Mouse (Mus musculus): ENCODE data around the gene Cavin1. TPM values are rescaled to one million over a fixed set of nuclear protein-coding genes. Genes with fewer than 3 reads are reported as not detected.
"Not testable (repeated sequence)": the region's sequence is repeated elsewhere in the genome, so short reads cannot be mapped to it uniquely, and the experiment has no call there.

Cavin1 gene
- polyA plus RNA-seq (2015; fragmentation: Nextera tagmentation; extraction: Ambion mirVana), result 461 and 464 TPM in 2 replicates

DNA sequence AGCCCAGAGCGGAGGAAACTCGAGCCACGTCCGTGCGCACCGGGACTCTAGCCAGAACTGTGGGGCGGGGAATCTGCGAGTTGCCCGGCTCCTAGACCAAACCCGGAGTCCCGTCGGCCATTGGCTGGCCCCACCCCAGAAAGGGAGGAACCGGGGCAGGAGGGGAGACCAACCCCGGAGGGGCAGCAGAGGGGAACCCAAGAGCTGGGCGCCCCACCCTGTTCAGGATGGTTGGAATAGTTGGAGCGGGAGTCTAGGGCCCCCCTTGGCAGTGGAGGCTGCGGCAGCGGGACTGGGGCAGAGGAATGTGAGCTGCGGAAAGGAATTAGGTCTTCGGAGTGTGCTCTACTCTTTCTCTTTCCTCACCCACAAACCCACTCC is at the start of gene Cavin1:
Cavin1 (minus strand) TSS at position 331 of the 381 bp plus-strand sequence.
- peak within 1 kb of the TSS; percentile 70 for H3K4me3 ChIP-seq (ENCODE audit: low read length)
- H3K4me1 ChIP-seq (replicated peaks; ENCODE audit: control insufficient read depth, insufficient read depth, low read length), result peaks cover 31% of the 10 kb centered on the region
- H3K4me2 ChIP-seq (ENCODE audit: low read depth, low read length), result peak within 1 kb of the TSS; percentile 76
- peak within 1 kb of the TSS; percentile 84 for H3K9ac ChIP-seq (ENCODE audit: low read length)
- under 1% methylated on average over 20 of the region's 20 CpGs for WGBS
- ATAC-seq (ENCODE audit: low read depth), result peak; percentile 97
- H3K27ac ChIP-seq (ENCODE audit: low read length), result peak within 1 kb of the TSS; percentile 92
- no peaks in the 10 kb centered on the region for H3K27me3 ChIP-seq (ENCODE audit: control insufficient read depth, insufficient read depth, low read depth, low read length)
- H3K9me3 ChIP-seq (ENCODE audit: control insufficient read depth, low read length), result no peaks in the 10 kb centered on the region
- H3K36me3 ChIP-seq (ENCODE audit: control insufficient read depth, insufficient read depth, low read length), result peaks cover 3% of the 10 kb centered on the region

DNA sequence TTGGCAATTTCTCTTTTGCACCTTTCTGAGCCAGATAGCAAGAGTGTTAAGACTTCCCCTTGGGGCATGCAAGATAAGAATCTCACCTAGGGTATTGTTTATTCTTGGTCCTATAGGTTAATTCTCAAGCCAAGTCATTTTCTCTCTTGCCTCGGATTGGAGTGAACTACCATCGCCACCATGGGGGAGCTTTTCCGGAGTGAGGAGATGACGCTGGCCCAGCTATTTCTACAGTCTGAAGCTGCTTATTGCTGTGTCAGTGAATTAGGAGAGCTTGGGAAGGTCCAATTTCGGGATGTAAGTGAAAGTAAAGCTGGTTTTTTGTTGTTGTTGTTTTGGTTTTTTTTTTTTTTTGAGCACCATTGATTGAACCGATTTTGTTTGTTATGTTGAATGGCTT is 41.0 kb upstream of the Cavin1 start:
- Histone ChIP-seq H3K36me3 (ENCODE audit: control insufficient read depth, insufficient read depth, low read length) (peaks cover 8% of the 10 kb centered on the region; the same call in 1 of the 2 replicates), H3K4me1 (replicated peaks; ENCODE audit: control insufficient read depth, insufficient read depth, low read length) (peaks cover 17% of the 10 kb centered on the region), H3K27ac (ENCODE audit: low read length) (no peak overlapping the region), H3K9ac (ENCODE audit: low read length) (no peak overlapping the region), H3K9me3 (ENCODE audit: control insufficient read depth, low read length) (no peaks in the 10 kb centered on the region), H3K4me3 (ENCODE audit: low read length) (no peak overlapping the region), H3K4me2 (ENCODE audit: low read depth, low read length) (no peak overlapping the region), H3K27me3 (ENCODE audit: control insufficient read depth, insufficient read depth, low read depth, low read length) (no peaks in the 10 kb centered on the region)
- WGBS, result 73% methylated on average over 6 of the region's 6 CpGs
- no peak for ATAC-seq (ENCODE audit: low read depth)

DNA sequence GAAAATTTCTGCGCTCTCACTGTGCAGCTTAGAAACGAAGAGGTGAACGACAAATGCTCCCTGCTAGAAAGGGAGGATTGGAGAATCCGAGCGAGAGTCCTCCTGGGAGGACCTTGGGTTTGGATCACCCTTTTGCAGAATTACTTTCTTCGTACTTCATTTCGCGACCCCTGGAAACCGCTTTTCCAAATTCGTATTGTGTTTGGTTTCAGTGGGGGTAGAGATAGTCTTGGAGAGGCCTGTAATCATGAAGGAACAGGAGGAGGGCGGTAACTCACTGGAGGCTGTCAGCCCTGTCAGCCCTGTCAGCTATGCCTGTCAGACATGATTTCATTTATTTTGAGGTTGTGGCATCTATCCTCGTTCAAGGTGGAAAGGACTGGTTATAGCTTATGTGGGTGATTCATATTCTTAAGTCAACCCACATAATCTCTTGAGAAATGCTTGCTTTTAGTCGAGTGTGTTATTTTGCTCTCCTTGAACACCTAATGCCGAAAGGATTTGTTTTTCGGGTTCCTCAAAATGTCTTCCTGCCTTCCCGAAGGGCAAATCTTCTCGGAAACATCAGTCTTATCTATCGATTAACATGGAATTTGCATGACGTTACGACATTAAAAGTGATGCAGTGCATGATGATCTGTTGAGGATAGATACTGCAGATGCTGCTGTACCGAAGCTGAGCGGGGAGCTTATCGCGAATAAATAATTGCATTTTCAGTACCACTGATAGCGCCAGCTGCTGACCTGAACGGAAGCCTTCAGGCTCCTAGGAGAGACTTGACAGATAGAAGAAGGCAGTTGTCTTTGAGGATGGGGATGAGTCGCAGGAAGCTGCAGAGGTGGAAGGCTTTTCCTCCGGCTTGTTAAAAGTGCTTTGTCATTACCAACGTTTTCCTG is 39.4 kb upstream of the Cavin1 start:
- Histone ChIP-seq H3K4me3 (ENCODE audit: low read length) (peak overlapping the region; percentile 82), H3K9ac (ENCODE audit: low read length) (peak overlapping the region; percentile 86), H3K27ac (ENCODE audit: low read length) (peak overlapping the region; percentile 74), H3K9me3 (ENCODE audit: control insufficient read depth, low read length) (no peaks in the 10 kb centered on the region), H3K4me1 (replicated peaks; ENCODE audit: control insufficient read depth, insufficient read depth, low read length) (peaks cover 17% of the 10 kb centered on the region), H3K27me3 (ENCODE audit: control insufficient read depth, insufficient read depth, low read depth, low read length) (no peaks in the 10 kb centered on the region), H3K4me2 (ENCODE audit: low read depth, low read length) (peak overlapping the region; percentile 63), H3K36me3 (ENCODE audit: control insufficient read depth, insufficient read depth, low read length) (peaks cover 8% of the 10 kb centered on the region; the same call in 1 of the 2 replicates)
- peak; percentile 10; the same call in 1 of the 2 replicates for ATAC-seq (ENCODE audit: low read depth)
- 4% methylated on average over 29 of the region's 29 CpGs for WGBS

DNA sequence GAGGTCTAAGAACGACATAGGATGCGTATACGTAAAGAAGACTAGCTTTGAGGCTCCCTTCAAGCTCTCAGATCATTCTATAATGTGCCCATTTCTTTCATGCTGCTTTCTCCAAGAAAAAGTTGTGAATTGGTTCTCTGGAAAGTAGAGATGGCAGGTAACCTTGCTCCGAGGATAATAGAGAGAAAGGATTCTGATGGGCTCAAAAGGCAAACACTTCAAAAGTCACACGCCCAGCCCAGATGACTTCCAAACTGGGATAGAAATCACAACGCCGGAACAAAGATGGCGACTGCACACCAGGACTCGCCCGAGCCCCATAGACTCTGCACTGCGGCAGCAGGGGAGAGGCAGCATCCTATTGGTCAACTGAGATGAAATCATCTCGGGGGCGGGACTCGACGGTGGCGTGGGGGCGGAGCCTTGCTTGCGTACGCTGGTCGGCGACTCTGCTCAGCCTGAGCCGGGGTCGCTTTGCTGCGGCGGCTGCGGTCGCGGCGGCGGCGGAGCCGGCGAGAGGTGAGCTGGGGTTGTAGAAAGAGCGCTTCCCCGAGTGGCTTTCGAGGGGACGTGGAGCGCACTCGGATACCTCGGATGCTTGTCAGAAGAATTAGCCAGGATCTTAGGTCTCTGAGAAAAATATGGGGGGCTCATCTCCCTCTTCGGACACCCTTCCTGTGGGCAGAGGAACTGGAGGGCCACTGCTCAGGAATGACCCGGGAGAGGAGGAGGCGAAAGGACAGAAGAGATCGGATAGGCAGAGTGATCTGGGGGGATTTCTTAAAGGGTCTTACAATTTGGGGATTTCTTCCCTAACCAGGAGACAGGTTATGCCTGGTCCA is 38.6 kb upstream of the Cavin1 start, which contains the start of gene Atp6v0a1:
Atp6v0a1 (plus strand) TSS at position 407 of the 842 bp plus-strand sequence.
- peak within 1 kb of the TSS; percentile 63 for H3K4me2 ChIP-seq (ENCODE audit: low read depth, low read length)
- under 1% methylated on average over 43 of the region's 44 CpGs for WGBS
- H3K27ac ChIP-seq (ENCODE audit: low read length), result peak within 1 kb of the TSS; percentile 74
- H3K27me3 ChIP-seq (ENCODE audit: control insufficient read depth, insufficient read depth, low read depth, low read length), result no peaks in the 10 kb centered on the region
- H3K4me3 ChIP-seq (ENCODE audit: low read length), result peak within 1 kb of the TSS; percentile 82
- peak within 1 kb of the TSS; percentile 86 for H3K9ac ChIP-seq (ENCODE audit: low read length)
- peaks cover 17% of the 10 kb centered on the region for H3K4me1 ChIP-seq (replicated peaks; ENCODE audit: control insufficient read depth, insufficient read depth, low read length)
- H3K36me3 ChIP-seq (ENCODE audit: control insufficient read depth, insufficient read depth, low read length), result peaks cover 6% of the 10 kb centered on the region; the same call in 1 of the 2 replicates
- no peaks in the 10 kb centered on the region for H3K9me3 ChIP-seq (ENCODE audit: control insufficient read depth, low read length)
- peak; percentile 100 for ATAC-seq (ENCODE audit: low read depth)

DNA sequence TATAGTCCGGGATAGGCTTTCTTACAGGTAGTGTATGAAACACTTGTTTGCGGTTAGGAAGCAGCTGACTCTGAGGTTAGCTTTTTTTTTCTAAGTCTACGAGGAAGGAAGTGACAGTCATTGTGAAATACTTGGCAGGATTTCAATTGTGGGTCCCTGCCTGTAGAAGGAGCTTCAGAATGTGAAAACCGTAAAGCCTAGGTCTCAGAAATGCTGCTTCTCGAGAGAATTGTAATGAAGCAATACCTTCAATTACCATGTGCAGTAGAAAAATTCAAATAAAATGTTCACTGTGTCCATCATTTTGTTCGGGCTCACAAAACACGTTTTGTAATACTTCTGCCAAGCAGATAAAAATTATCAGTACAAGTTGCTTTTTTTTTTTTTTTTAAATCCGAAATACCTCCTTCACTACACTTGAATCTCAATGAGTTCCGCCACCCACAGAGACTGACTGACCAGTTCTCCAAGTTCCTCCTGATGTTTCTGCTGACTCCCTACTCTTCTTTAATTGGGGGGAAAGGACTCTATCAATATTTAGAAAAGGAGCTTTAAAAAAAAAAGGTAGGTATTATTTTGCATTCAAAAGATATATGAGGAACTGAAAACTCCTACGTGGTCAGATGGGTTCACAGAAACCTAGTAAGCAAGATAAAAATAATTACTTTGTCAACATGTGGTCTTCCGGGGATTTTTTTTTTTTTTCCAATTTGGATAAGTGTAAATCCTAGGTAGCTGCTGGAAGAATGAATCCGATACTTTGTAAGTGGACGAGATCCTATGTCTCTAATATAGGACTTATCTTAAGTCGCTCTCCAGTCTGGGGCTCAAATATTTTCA is 37.7 kb upstream of the Cavin1 start:
- Histone ChIP-seq H3K27ac (ENCODE audit: low read length) (peak overlapping the region; percentile 74), H3K9me3 (ENCODE audit: control insufficient read depth, low read length) (no peaks in the 10 kb centered on the region), H3K36me3 (ENCODE audit: control insufficient read depth, insufficient read depth, low read length) (peaks cover under 1% of the 10 kb centered on the region; the same call in 1 of the 2 replicates), H3K4me1 (replicated peaks; ENCODE audit: control insufficient read depth, insufficient read depth, low read length) (peaks cover 17% of the 10 kb centered on the region), H3K27me3 (ENCODE audit: control insufficient read depth, insufficient read depth, low read depth, low read length) (no peaks in the 10 kb centered on the region), H3K9ac (ENCODE audit: low read length) (peak overlapping the region; percentile 50), H3K4me2 (ENCODE audit: low read depth, low read length) (peak overlapping the region; percentile 63), H3K4me3 (ENCODE audit: low read length) (peak overlapping the region; percentile 82)
- no peak for ATAC-seq (ENCODE audit: low read depth)
- WGBS, result 23% methylated on average over 14 of the region's 14 CpGs

DNA sequence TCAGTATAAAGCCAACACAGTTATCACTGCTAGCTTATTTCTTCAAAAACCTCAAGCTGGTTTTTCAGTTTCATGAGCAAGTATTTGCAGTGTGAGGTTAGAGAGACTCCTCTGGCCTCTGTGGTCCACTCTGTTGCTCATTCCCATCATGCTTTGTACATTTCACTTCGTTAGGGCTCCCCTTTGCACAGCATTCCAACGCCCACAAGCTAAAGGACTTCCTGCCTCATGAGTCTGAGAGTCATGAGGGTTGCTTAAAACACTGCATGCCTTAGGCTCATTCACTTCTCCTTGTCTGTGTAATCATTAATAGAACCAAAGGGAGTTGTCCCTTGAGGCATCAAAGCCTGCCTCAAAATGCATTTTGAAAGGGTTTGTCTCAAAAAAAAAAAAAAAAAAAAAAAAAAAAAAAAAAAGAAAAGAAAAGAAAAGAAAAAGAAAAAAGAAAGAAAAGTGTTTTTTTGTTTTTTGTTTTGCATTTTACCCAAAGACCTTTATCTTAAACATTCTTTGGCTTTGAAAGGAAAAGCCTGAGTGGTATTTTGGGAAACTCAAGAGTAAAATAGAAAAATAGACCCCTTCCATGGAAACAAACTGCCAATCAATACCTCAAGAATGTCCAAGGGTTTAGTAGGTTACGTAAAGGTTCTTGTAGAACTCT is 32.5 kb upstream of the Cavin1 start:
- no peaks in the 10 kb centered on the region for H3K27me3 ChIP-seq (ENCODE audit: control insufficient read depth, insufficient read depth, low read depth, low read length)
- 27% methylated on average over 3 of the region's 3 CpGs for WGBS
- H3K4me1 ChIP-seq (replicated peaks; ENCODE audit: control insufficient read depth, insufficient read depth, low read length), result no peaks in the 10 kb centered on the region; the same call in 1 of the 2 replicates
- no peak overlapping the region for H3K4me2 ChIP-seq (ENCODE audit: low read depth, low read length)
- ATAC-seq (ENCODE audit: low read depth), result peak; percentile 94
- H3K27ac ChIP-seq (ENCODE audit: low read length), result peak overlapping the region; percentile 75
- H3K9me3 ChIP-seq (ENCODE audit: control insufficient read depth, low read length), result no peaks in the 10 kb centered on the region
- no peak overlapping the region for H3K4me3 ChIP-seq (ENCODE audit: low read length)
- H3K36me3 ChIP-seq (ENCODE audit: control insufficient read depth, insufficient read depth, low read length), result no peaks in the 10 kb centered on the region
- no peak overlapping the region for H3K9ac ChIP-seq (ENCODE audit: low read length)

DNA sequence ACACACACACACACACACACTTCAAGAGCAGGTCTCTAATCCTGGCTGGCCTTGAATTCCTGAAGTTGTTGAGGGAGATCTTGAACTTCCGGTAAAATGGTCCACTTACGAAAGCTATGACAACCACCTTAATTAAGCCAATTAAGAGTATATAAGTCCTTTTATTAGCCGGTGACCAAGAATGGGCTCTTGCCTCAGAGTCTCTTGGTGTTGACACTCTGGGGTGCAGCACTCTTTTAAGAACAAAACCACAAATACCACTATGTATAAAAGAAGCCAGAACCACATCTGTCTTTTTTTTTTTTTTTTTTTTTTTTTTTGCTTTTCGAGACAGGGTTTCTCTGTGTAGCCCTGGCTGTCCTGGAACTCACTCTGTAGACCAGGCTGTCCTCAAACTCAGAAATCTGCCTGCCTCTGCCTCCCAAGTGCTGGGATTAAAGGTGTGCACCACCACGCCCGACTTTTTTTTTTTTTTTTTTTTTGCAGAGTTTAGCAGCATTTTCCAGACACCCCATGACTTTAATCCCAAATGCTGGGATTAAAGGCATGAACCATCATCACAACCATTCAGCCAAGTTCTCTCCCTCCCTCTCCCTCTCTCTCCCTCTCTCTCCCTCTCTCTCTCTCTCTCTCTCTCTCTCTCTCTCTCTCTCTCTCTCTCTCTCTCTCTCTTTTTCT is 31.3 kb upstream of the Cavin1 start:
- not testable (repeated sequence) for H3K4me1 ChIP-seq (replicated peaks; ENCODE audit: control insufficient read depth, insufficient read depth, low read length); H3K36me3 ChIP-seq (ENCODE audit: control insufficient read depth, insufficient read depth, low read length); H3K9me3 ChIP-seq (ENCODE audit: control insufficient read depth, low read length); H3K27me3 ChIP-seq (ENCODE audit: control insufficient read depth, insufficient read depth, low read depth, low read length); ATAC-seq (ENCODE audit: low read depth); H3K9ac ChIP-seq (ENCODE audit: low read length); H3K27ac ChIP-seq (ENCODE audit: low read length); H3K4me3 ChIP-seq (ENCODE audit: low read length); H3K4me2 ChIP-seq (ENCODE audit: low read depth, low read length)
- WGBS, result 69% methylated on average over 5 of the region's 6 CpGs

DNA sequence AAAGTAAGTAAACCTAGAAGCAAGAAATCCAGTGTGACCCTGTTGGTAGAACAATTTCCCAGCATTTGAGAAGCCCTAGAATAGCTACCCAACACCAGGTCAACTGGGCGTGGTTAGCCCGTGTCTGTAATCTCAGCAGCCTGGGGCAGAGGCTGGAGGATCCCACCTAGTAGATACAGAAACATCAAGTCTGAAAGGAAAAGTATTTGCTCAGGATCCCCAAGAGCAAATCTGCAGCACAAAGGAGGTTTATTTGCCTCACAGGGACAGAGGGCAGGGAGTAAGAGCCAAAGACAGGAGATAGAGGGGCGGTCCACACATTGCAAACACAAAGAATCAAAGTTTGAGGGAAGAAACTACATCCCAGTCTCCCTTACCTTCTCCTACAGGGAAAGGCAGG is 28.6 kb upstream of the Cavin1 start:
- no peak overlapping the region for H3K27ac ChIP-seq (ENCODE audit: low read length)
- H3K27me3 ChIP-seq (ENCODE audit: control insufficient read depth, insufficient read depth, low read depth, low read length), result no peaks in the 10 kb centered on the region; the same call in 1 of the 2 replicates
- WGBS, result 45% methylated on average over 3 of the region's 3 CpGs
- ATAC-seq (ENCODE audit: low read depth), result no peak
- H3K36me3 ChIP-seq (ENCODE audit: control insufficient read depth, insufficient read depth, low read length), result no peaks in the 10 kb centered on the region
- no peaks in the 10 kb centered on the region; the same call in 1 of the 2 replicates for H3K4me1 ChIP-seq (replicated peaks; ENCODE audit: control insufficient read depth, insufficient read depth, low read length)
- no peak overlapping the region for H3K9ac ChIP-seq (ENCODE audit: low read length)
- no peak overlapping the region for H3K4me3 ChIP-seq (ENCODE audit: low read length)
- no peak overlapping the region for H3K4me2 ChIP-seq (ENCODE audit: low read depth, low read length)
- H3K9me3 ChIP-seq (ENCODE audit: control insufficient read depth, low read length), result no peaks in the 10 kb centered on the region

Measured in lung, embryonic 16.5 days (tissue).